Mouse (Mus musculus) CD4-positive, CD25-positive, alpha-beta regulatory T cell, adult 4 months (primary cell): ENCODE measurements around the gene Dusp6. TPM values are rescaled to one million over a fixed set of nuclear protein-coding genes. Genes with fewer than 3 reads are reported as not detected.

Experiments used
- ATAC-seq: one replicate; pipeline ENCODE4 v1.8.0; 2017
- polyA plus RNA-seq, 2 experiments: library from polyadenylated mRNA; unstranded; fragments of 100-300 nt; shearing (Covaris generic); gene quantifications; one replicate each; pipeline ENCODE4 v1.2.1; 2017

Dusp6 gene
- polyA plus RNA-seq, 2 experiments from 2014 or later, result 23.4 to 38.0 TPM

DNA sequence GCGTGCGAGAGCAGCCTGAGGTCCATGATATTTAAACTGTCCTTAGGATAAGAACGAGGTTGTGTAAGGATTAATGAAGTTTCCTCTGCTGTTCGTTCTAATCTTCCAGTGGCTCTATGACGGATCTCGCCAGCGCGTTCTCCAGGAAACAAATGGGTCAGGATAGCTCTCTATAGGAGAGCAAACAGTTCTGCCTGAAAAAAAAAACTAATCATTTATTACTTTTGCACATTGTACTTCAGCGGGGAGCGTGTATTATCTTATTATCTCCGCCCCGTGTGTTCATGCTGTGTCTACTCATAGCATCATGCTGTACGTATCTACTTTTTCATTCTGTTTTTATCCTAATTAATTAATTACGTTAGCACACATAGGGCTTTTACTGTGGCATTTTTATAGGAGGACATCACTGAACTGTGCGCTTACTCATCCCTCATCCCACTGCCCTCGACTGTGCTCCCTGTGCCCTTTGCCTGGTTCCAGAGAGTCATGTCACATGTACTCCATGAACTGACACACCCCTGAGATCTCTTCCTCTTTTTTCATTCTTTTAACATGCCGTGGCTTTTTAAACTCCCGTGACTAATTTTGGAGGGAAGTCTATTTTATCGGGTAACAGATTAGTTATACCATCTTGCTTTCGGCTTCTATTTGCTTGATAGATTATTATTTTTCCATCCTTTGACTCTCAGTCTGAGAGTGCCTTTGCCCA, 16.1 kb upstream of the Dusp6 start:
- no peak for ATAC-seq

DNA sequence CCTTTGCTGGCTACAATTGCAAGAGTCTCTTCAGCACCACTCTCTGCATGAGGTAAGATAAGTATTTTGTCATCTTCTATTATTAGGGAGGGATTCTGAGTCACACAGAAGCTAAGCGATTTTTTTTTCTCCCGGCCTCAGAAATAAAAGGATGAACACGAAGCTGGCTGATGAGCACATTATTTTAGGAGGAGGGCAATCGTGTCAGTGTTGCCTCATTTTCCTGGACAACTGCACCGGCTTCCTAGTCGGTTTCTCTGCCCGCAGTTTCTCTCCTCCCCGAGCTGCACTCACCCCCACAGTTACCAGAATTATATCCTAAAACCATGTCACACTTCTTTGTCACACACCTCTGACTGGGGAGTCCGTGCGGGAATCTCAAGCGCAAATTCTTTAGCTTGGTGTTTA, 12.2 kb upstream of the Dusp6 start:
- no peak for ATAC-seq

DNA sequence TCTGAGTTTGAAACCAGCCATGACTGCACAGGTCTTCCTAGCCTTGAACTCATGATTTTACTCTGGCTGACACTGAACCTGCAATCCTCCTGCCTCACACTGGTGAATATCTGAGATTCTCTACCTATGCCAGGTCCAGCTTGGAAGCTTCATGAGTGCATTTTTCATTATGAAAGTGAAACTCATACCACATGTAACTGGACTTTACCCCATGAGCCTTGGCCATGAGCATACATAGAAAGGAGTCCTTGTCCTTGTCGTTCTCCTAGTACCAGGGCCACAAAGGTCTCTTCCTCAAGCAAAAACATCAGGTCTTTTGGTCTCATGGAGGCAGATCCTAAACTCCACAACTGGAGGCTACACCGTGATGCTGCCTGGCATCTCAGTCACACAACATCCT, 9.6 kb upstream of the Dusp6 start:
- no peak for ATAC-seq

DNA sequence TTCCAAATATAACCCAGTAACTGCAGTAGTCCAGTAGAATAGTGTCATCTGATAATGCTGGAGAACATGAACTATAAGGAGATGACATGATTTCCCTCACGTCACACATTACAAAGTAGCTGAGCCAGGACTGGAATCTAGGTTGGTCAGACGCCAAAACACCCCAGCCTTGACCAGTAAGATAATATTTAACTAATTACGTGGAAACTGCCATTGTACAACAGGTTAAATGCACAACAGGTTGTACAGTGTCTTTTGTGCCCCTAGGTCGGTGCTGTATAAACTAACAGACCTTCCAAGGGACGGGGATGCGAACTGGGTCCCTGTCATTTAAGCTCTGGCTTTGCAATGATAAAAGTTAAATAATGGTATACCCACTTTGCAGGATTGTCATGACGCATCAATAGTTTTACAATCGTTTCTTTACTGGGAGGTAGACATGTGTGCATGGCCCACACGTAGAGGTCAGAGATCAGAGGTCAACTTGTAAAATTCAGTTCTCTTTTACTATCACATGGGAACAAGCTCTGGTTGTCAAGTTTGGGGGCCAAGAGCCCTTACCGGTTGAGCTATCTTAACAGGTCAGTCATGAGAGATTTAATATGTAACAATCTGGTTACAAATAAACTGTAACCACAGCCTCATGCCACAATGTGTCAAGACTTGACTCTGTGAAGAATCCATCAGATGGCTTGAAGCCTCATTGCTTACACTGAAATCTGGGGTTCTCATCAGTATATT, 7.0 kb upstream of the Dusp6 start:
- ATAC-seq, result no peak

- ATAC-seq, result no peak
Observed at GRCm38 (mm10) chr10:99257531-99257930, 5.5 kb upstream of the Dusp6 start.

DNA sequence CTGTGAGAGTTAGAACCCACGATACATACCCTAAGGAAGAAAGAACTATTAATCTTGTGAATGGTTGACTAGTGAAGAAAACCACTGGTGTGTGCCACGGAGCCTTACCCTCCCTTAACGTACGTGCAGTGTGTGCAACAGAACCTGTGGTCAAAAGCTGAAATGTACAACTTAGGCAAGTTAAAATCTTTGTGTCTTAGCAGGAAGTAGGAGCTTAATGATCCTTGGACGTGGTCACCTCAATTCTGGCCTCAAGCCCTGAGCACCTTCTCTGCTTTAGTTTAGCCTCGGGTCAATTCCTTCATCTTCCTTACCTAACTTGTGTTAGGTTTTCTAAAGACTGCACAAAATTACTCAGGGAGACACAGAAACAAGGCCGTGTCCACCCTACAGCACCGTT, 3.2 kb upstream of the Dusp6 start:
- ATAC-seq, result no peak

DNA sequence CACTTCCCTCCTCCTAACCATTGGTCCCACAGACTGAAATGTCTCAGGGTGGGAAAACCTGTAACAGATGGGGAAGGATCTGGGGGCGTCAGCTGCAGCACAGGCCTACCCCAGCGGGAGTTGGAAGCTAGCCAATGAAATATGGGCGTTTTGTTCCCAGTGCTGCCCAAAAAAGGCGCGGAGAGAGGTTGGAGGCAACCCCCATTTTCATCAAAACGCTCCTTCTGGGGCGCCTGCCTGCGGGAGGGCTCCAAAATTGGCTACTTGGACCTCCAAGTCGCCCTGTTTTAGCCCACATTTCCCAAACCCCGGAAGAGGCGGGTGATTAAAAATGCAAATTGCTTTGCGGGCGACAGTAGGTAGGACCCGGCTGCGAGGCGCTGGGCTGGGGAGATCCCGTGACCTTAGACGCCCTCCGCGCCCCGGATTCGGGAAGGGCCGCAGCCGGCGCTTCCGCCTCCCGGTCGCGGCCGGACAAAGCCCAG, 1.8 kb upstream of the Dusp6 start:
- peak; percentile 24 for ATAC-seq

DNA sequence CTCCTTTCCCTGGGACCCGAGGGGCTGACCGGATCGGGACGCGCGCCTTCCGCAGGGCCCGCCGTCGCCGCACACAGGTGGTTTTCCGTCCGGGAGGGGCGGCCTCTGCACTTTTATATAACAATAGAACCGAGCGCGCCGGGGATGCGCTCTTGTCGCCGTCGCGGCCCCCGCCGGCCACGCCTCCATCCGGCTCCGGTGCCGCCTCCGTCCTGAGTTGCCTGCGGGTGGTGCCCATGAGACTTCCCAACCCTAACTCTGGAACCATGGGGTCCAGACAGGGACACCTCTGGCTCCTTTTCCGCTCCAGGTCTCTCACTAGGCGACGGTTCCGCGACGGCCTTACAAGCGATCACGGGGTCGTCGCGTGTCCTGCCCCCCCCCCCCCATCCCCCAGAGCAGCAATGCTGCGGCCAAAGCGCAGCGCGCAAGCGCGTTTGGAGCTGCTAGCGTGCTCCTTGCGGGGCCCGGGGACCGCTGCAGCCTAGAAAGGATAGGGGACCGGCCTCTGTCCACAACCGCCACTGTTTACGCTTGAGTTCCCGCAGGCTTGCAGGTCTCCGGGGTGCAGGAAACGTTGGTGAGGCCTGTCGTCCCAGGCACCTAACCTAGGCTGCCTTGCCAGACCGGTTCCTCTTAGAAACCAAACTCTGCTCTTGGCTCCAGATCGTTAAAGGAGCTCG, 1.3 kb upstream of the Dusp6 start:
- peak; percentile 55 for ATAC-seq

GRCm38 (mm10) chr10:99262319-99262866, 638 bp upstream of the Dusp6 start:
- ATAC-seq, result peak; percentile 2

GRCm38 (mm10) chr10:99263419-99264221, 589 bp downstream of the Dusp6 start:
- ATAC-seq, result peak; percentile 0

GRCm38 (mm10) chr10:99264301-99265010, 1.4 kb downstream of the Dusp6 start:
- ATAC-seq, result no peak

DNA sequence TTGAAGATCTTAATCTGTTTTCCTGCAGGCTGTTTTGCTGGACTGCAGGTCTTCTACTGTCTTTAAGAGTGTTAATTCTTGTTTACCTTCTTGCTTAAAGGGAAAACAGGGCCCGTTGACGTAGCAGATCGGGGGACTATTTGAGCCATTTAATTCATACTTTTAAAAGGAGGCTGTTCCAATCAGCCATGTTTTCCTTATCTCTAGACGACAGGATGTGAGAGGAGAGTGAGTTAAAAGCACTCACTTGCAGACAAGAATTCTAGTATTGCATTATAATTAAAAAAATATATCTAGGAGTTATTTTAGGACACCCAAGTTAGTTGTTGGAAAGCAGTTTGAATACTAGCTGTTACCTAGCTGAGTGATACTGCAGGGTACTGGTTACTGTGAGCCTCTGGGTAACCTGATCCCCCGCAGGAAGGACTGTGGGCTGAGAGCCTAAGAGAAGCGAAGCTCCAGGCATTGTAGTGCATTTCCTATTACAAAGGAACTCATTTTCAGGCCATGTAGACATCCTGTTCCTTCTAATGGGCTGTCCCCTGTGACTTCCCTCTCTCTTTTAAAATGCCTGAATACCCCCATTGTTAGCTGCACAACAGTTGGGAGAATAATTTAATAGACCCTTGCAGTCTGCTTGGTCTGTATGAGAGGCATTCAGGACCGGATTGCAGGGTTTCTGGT, 2.1 kb downstream of the Dusp6 start:
- ATAC-seq, result no peak

DNA sequence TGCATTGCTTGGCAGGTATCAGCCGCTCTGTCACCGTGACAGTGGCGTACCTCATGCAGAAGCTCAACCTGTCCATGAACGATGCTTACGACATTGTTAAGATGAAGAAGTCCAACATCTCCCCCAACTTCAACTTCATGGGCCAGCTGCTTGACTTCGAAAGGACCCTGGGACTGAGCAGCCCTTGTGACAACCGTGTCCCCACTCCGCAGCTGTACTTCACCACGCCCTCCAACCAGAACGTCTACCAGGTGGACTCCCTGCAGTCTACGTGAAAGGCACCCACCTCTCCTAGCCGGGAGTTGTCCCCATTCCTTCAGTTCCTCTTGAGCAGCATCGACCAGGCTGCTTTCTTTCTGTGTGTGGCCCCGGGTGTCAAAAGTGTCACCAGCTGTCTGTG, 3.0 kb downstream of the Dusp6 start:
- ATAC-seq, result no peak

- no peak for ATAC-seq
Observed at GRCm38 (mm10) chr10:99267621-99268020, 4.6 kb downstream of the Dusp6 start.

GRCm38 (mm10) chr10:99268421-99269300, 5.6 kb downstream of the Dusp6 start:
- ATAC-seq, result peak; percentile 66

DNA sequence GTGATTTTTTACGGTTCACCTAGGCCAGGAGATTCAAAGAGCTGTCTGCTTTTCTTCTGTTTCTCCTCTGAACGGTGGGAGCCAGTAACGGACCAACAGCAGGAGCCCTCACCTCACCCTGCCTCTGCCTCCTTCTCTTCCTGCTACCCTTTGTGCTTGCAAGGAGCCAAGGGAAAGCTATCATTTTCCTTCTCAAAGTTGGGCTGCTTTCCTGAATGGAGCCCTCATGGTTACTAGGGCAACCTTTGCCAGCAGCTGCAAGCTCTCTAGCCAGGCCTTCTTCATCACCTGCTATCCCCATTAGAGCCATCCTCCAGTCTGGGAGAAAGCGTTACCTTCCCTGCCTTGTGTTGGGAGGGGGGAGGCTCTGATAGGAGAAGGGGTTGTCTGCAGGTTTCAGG, 6.3 kb downstream of the Dusp6 start:
- no peak for ATAC-seq

DNA sequence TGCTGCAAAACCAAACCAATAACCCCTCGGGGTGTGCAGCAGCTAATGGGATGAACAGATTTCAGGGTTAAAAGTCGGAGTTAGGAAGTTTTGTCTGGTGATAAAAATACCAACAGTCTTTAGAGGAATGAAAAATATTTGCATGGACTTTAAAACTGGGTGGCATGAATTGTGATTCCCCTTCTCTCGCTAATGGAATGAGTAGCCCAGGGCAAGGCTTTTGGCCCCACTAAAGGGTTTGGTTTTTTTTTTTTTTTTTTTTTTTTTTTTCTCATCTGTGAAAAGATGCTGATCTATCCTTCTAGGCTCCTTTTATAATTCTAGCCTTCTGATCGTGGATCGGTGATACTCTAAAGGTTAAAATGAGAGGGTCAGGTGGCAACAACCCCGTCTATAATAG, 6.7 kb downstream of the Dusp6 start:
- ATAC-seq, result no peak

DNA sequence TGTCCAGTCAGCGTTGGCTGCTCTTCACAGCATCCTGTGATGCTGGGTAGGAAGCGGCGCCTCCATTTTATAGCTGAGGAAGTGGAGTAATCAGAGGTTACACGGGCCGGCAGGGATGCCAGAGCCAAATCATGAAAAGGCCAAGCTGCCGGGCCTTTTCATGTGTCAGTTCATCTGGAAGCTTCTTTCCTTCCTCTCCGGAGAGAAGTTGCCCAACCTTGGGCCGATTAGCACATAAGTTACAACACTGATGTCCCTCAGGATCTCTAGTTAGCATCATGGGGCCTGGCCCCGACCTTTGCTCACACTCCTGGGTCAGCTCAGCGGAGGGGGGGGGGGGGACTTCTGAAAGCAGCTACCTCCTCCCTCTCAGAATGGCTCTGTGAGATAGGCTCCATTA, 7.4 kb downstream of the Dusp6 start:
- ATAC-seq, result no peak

DNA sequence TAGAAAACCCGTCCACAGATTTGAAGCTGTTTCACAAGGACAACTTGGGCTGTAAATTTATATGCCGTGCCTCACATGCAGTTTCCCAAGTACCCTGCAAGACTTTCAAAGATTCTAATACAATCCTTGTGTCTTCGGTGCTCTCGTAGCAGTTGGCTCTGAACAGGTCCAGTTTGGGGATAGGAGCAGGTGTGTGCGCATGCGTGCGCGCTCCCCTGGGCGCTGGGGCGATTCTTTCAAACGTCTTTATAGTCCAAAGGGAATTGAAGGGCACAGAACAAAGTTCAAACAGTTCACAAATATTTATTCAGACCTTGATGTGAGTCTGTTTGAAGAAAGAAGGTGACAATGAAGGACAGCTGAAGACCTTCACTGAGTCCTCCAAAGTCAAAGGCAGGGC, 8.0 kb downstream of the Dusp6 start:
- no peak for ATAC-seq

DNA sequence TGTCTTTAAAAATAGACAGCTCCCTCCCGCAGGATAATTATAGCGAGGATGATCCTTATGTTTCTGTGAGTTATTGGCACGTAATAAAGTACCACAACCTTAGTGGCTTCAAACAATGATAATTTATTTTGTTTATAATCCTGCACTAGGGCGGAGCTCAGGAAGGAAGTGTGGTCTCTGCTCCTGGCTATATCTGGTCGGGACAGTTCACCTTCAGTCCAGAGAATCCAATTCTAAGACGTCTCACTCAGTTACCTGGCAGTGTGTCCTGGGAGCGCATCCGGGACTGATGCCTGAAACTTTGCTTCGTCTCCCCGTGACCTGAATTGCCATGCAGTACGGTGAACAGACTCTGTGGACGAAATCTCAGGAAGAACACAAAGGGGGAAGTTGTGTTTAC, 10.0 kb downstream of the Dusp6 start:
- ATAC-seq, result no peak
